Mouse (Mus musculus): Measurements from ENCODE around the gene Ube2v1. TPM values are rescaled to one million over a fixed set of nuclear protein-coding genes. Genes with fewer than 3 reads are reported as not detected.

Ube2v1 gene
- polyA plus RNA-seq, 1 experiment from 2014 or later, result 259 TPM

DNA sequence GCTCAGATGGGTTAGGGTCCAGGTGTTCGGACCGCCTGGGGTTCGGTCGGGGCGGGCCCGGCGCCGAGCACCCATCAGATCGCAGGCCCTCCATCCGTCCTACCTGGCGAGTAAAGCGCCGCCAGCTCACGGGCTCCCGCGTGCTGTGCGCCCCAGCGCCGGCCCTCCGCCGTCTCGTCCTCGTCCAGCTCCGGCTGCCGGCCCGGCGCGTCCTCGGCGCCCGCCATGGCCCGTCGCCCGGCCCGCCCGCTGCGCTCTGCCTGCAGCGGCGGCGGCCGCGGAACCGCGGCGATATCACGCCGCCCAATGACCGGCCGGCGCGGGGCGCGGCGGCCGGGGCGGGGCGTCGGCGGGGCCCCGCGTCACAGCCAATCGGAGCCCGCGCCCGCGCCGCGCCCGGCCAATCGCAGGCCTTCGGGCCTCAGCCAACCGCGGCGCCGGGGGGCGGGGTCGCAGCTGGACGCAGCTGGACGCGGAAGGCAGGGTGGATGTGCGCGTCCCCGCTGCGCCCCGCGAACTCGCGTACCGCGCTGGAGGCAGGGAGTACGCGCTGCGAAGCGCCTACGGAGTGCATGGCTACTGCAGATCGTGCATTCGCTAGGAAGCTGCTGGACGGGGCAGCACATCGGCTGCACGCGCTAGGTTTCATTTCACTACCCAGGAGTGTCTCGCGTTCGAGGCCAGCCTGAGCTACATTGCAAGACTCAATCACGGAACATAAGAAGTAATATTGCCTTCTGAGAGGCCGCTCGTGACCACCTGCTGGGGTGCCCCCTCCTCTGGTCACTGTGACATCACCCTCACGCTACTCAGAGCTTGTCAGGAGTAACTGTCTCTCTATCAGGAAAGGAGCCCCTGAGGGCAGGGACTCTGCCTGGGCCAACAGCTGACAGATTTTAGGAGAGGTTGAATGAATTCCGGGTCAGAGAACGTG is 29.6 kb upstream of the Ube2v1 start, which contains the start of gene Gm20431:
TSS of gene Gm20431 (minus strand) at position 227 of the 934 bp plus-strand sequence.
- 2% methylated on average over 101 of the region's 110 CpGs for WGBS (ENCODE audit: insufficient replicate concordance)
- Histone ChIP-seq H3K9ac (peak within 1 kb of the TSS; percentile 95), H3K27me3 (replicated peaks) (peaks cover 12% of the 10 kb centered on the region), H3K4me2 (peak within 1 kb of the TSS; percentile 98), H3K27ac (peak within 1 kb of the TSS; percentile 83), H3K4me3 (peak within 1 kb of the TSS; percentile 83), H3K4me1 (peaks cover 56% of the 10 kb centered on the region), H3K36me3 (peaks cover 7% of the 10 kb centered on the region; the same call in 1 of the 2 replicates), H3K9me3 (replicated peaks) (no peaks in the 10 kb centered on the region)
- ATAC-seq, result peak; percentile 95

DNA sequence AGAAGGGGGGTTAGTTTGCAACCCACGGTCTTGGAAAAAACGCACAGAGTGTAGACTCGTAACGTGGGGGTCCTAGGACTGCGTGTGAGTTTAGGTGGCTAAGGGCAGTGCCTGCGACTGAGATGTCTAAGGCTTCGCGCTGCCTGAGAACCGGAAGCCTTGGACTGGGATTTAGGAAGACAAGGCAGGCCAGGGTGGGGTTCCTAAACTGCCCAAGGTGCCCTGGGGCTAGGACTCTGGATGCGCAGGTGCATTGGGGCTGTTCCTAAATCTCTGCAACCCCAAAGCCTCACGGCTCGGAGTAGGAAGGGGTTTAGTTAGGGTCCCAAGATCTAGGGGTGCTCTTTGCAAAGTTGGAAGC is 28.7 kb upstream of the Ube2v1 start:
- H3K4me1 ChIP-seq, result peaks cover 61% of the 10 kb centered on the region
- H3K4me2 ChIP-seq, result peak overlapping the region; percentile 88
- H3K36me3 ChIP-seq, result peaks cover 7% of the 10 kb centered on the region; the same call in 1 of the 2 replicates
- no peak for ATAC-seq
- peaks cover 12% of the 10 kb centered on the region for H3K27me3 ChIP-seq (replicated peaks)
- 5% methylated on average over 12 of the region's 12 CpGs for WGBS (ENCODE audit: insufficient replicate concordance)
- no peaks in the 10 kb centered on the region for H3K9me3 ChIP-seq (replicated peaks)
- H3K27ac ChIP-seq, result peak overlapping the region; percentile 83; the same call in 1 of the 2 replicates
- peak overlapping the region; percentile 83 for H3K4me3 ChIP-seq
- peak overlapping the region; percentile 95 for H3K9ac ChIP-seq

DNA sequence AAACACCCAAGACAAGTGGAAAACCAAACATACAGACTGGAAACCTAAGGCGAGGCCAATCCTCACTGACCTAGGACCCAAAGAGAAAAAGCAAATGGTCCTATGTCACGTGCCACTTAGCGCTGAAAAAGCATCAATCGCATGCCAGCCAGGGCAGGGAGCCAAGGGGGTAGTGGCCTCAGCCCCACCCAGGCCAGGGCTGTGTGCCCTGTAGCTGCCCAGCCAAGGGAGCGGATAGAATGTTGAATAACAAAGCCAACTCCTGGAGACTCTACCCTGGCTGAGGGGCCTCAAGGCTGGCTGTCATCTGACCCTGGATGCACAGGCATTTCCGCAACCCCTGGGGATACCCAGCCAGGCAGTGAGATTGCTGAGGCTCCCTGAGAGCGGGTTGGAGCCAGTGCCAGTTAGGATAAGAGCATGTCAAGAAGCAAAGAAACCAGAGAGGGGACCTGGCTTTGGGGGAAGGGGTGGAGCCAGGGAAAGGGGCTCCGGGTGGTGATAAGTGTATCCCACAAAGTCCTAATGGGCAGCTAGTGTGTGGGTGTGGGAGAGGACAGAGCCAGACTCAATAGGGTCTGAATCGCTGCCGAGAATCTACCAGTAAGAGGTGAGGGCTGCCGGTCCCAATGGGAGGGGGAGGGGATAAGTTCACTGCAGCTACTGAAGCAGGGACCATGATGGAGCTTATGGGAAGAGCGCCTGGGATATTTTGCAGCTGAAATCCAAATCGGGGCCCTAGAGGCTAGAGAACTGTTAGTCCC is 28.1 kb upstream of the Ube2v1 start:
- H3K9me3 ChIP-seq (replicated peaks), result no peaks in the 10 kb centered on the region
- H3K4me3 ChIP-seq, result peak overlapping the region; percentile 83
- 36% methylated on average over 13 of the region's 13 CpGs for WGBS (ENCODE audit: insufficient replicate concordance)
- no peak for ATAC-seq
- peaks cover 12% of the 10 kb centered on the region for H3K27me3 ChIP-seq (replicated peaks)
- H3K4me1 ChIP-seq, result peaks cover 61% of the 10 kb centered on the region
- H3K27ac ChIP-seq, result peak overlapping the region; percentile 83; the same call in 1 of the 2 replicates
- peaks cover 9% of the 10 kb centered on the region; the same call in 1 of the 2 replicates for H3K36me3 ChIP-seq
- H3K9ac ChIP-seq, result peak overlapping the region; percentile 95
- H3K4me2 ChIP-seq, result peak overlapping the region; percentile 88

DNA sequence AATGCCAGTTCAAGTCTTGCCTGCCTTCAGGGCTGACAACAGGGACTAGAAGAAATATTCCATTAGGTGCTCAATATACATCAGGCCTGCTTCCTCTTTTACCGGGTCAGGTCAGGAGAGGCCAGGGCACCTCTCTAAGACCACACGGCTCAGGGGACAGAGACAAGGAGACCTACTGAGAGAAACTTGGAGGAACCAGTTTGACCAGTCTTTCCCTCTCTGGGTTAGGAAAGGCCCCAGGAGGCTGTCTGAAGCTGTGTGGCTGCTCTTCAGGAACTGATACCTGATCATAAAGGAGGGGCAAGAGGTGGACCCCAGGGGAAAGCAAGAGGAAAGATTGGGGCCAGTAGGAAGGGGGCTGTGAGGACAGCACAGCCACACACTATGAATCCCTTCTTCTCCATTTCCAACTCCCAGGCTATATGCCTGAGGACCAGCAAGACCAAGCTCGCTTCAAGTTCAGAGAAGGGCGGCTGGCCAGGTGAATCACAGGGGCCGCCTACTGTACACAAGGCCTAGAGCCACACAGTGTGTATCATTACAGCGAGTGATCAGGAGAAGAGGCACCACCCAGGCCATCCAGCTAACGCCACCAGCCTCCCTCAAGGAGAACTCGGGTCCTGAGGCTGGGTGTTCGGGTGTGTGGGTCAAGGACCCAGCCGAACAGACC is 27.4 kb upstream of the Ube2v1 start:
- H3K4me2 ChIP-seq, result peak overlapping the region; percentile 88
- H3K9me3 ChIP-seq (replicated peaks), result no peaks in the 10 kb centered on the region
- peak overlapping the region; percentile 83 for H3K4me3 ChIP-seq
- H3K4me1 ChIP-seq, result peaks cover 61% of the 10 kb centered on the region
- peaks cover 17% of the 10 kb centered on the region for H3K36me3 ChIP-seq
- H3K27me3 ChIP-seq (replicated peaks), result peaks cover 8% of the 10 kb centered on the region
- 66% methylated on average over 10 of the region's 10 CpGs for WGBS (ENCODE audit: insufficient replicate concordance)
- no peak for ATAC-seq
- H3K9ac ChIP-seq, result peak overlapping the region; percentile 24; the same call in 1 of the 2 replicates
- peak overlapping the region; percentile 11; the same call in 1 of the 2 replicates for H3K27ac ChIP-seq

DNA sequence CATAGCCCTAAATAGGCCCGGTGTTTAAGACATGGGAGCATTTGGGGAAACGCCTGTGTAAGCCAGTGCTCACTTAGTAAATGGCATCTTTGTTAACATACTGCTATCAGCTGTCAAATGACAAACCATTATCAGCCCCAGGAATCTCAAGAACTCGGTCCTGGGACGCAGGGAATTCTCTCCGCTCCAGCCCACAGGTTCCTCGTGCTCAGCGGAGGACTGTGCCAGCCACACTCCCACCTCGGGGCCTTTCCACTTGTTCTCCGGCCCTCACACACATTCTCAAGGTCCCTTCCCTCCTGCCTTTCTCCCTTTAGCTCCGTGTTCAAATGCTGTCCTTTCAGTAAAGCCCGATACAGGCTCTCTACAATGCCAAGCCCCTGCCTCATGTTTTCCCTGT is 26.8 kb upstream of the Ube2v1 start:
- Histone ChIP-seq H3K4me2 (peak overlapping the region; percentile 88; the same call in 1 of the 2 replicates), H3K27ac (no peak overlapping the region), H3K9ac (no peak overlapping the region), H3K27me3 (replicated peaks) (peaks cover 8% of the 10 kb centered on the region), H3K36me3 (peaks cover 23% of the 10 kb centered on the region), H3K4me1 (peaks cover 61% of the 10 kb centered on the region), H3K9me3 (replicated peaks) (no peaks in the 10 kb centered on the region), H3K4me3 (no peak overlapping the region)
- ATAC-seq, result no peak
- WGBS (ENCODE audit: insufficient replicate concordance), result 68% methylated on average over 11 of the region's 11 CpGs

DNA sequence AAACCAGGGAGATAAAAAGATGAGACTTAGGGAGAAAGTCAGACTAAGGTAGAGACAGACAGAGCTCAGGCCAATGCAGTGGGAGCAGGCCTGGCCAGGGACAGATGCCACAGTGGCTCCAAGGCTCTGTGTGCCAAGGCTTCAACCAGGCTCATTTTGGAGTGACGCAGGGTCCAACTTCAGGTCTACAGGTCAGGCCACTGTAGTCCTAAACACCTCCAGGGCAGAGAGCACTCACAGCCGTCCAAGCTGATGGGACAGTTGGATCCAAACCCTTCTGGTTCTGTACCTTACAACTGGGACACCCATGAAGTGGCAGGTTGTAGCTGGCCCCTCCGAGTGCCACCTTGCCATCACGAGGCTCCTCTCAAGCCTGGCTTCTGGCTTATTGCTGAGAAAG is 26.1 kb upstream of the Ube2v1 start:
- no peak for ATAC-seq
- H3K9me3 ChIP-seq (replicated peaks), result no peaks in the 10 kb centered on the region
- peaks cover 30% of the 10 kb centered on the region for H3K36me3 ChIP-seq
- H3K4me1 ChIP-seq, result peaks cover 66% of the 10 kb centered on the region
- H3K9ac ChIP-seq, result no peak overlapping the region
- no peak overlapping the region for H3K4me3 ChIP-seq
- H3K27ac ChIP-seq, result no peak overlapping the region; the same call in 1 of the 2 replicates
- peaks cover 8% of the 10 kb centered on the region for H3K27me3 ChIP-seq (replicated peaks)
- WGBS (ENCODE audit: insufficient replicate concordance), result 74% methylated on average over 4 of the region's 4 CpGs
- H3K4me2 ChIP-seq, result no peak overlapping the region

DNA sequence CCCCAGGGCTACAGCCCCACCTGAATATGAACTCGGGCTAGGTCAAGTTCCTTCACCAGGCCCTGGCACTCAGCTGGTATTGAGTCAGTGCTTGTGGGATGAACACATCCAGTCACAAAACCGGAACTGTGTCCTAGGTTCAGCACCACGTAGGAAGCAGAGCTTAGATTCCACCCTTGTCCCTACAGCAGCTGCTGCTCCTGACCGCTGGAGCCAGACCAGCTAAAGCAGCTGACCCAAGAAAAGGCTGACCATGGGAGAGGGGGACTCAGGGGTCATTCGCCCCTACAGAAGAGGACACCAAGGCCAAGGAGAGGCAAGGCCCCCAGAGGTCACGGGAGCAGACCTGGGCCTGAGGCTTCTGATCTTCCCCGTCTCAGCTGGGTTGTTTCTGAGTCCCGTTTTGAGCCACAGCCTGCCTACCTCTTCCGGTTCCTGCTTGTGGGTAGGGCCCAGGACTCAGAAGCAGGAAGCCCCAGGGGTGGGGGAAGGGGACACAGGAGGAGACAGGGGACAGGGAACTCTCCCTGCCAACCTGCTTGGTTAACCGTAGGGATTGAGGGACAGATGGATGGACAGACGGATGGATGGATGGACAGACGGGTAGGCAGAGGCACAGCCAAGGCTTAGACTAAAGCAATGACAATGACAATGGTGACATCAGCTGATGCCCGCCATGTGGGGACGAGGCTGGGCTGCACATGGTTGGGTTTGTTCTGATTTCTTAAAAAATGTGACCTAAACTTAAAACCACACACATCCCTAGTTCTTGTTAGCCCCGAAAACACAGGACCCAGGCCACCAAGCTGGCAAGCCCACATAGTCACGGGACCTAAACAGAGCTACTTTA is 25.0 kb upstream of the Ube2v1 start:
- peaks cover 61% of the 10 kb centered on the region for H3K4me1 ChIP-seq
- H3K27me3 ChIP-seq (replicated peaks), result peaks cover 9% of the 10 kb centered on the region; the same call in 1 of the 2 replicates
- no peaks in the 10 kb centered on the region for H3K9me3 ChIP-seq (replicated peaks)
- H3K36me3 ChIP-seq, result peaks cover 41% of the 10 kb centered on the region
- WGBS (ENCODE audit: insufficient replicate concordance), result 45% methylated on average over 16 of the region's 16 CpGs
- peak overlapping the region; percentile 38 for H3K4me2 ChIP-seq
- H3K9ac ChIP-seq, result peak overlapping the region; percentile 39; the same call in 1 of the 2 replicates
- H3K4me3 ChIP-seq, result peak overlapping the region; percentile 16; the same call in 1 of the 2 replicates
- ATAC-seq, result no peak
- H3K27ac ChIP-seq, result peak overlapping the region; percentile 74

DNA sequence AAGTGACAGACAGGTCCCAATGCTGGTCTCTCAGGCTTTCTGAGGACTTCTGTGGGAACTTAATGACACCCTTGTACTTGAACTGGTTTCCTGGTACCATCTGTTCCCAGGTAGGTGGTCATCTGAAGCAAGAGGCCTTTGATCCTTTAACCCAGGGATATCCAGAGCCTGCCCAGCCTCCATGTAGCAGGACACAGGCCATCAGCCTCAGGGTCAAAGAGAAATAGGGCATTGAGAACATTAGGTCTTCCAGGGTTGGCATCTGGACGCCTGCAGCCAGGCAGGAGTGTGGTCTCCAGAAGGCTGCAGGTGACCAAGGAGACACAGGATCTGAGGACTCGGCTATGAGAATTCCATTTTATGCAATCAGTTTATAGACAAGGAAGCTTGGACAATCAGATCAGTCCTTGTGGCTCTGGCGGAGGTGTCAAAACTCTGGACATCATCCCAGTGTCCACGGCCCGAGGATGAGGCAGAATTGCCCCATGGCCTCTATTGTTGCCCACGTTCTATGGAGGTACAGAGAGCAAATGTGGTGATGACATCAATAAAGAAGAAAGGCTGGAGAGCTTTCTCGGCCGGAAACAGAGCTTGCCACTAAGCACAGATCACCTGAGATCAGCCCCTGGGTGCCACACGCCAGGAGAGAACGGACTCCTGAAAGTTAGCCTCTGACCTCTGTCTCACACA is 23.2 kb upstream of the Ube2v1 start:
- H3K36me3 ChIP-seq, result peaks cover 53% of the 10 kb centered on the region
- WGBS (ENCODE audit: insufficient replicate concordance), result 86% methylated on average over 10 of the region's 10 CpGs

DNA sequence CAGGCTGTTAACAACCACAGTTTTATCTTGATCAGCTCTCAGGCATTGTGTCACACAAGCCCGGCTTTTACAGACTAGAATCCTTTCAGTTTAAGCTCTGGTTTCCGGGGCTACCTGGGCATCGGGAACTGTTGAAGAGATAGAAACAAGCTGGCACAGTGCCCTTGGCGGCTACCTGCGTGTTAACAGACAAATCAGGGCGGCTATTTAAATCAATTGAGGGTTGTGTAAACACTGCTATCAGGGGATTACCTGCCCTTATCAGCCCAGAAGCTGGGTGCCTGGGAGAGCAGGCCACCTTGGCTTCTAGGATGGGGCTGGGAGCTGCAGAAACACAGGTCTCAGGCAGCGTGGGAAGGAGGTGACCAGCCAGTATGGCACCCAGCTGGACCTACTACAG is 20.8 kb upstream of the Ube2v1 start:
- WGBS (ENCODE audit: insufficient replicate concordance), result 63% methylated on average over 7 of the region's 7 CpGs
- ATAC-seq, result no peak

More for the DNA sequence above, 23.2 kb upstream of the Ube2v1 start:
- H3K4me1 ChIP-seq, result peaks cover 49% of the 10 kb centered on the region
- no peak overlapping the region for H3K27ac ChIP-seq
- no peaks in the 10 kb centered on the region for H3K9me3 ChIP-seq (replicated peaks)
- no peak for ATAC-seq
- no peak overlapping the region for H3K4me3 ChIP-seq
- no peak overlapping the region for H3K4me2 ChIP-seq
- peaks cover 9% of the 10 kb centered on the region; the same call in 1 of the 2 replicates for H3K27me3 ChIP-seq (replicated peaks)
- no peak overlapping the region for H3K9ac ChIP-seq

DNA sequence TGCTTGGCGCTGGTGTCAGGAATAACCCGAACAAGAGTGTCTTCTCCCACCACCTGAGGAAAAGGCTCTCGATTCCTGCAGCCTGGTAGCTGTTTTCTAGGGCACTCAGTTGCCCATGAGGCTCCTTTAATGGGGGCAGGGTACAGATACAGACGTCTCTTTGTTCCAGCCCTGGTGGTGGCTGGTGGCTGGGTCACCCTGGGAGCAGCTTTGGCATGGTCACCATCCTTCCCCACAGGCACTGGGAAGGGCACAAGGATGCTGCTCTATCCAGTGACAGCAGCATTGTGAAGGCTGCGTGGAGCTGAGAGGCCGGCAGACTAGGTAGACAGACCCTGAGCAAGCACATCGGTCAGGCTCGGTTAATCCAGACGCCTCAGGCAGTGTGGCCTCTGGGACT is 19.7 kb upstream of the Ube2v1 start:
- 0 out of 2 replicates have a peak, but pooled peaks cover 9% of the 10 kb centered on the region for H3K27me3 ChIP-seq (replicated peaks)
- no peak overlapping the region for H3K4me3 ChIP-seq
- no peak overlapping the region for H3K9ac ChIP-seq
- peaks cover 15% of the 10 kb centered on the region for H3K4me1 ChIP-seq
- no peak overlapping the region for H3K27ac ChIP-seq
- no peak for ATAC-seq
- 86% methylated on average over 9 of the region's 9 CpGs for WGBS (ENCODE audit: insufficient replicate concordance)
- H3K36me3 ChIP-seq, result peaks cover 76% of the 10 kb centered on the region
- no peaks in the 10 kb centered on the region for H3K9me3 ChIP-seq (replicated peaks)
- H3K4me2 ChIP-seq, result no peak overlapping the region

More for the DNA sequence above, 20.8 kb upstream of the Ube2v1 start:
- peaks cover 71% of the 10 kb centered on the region for H3K36me3 ChIP-seq
- H3K4me2 ChIP-seq, result no peak overlapping the region
- 0 out of 2 replicates have a peak, but pooled peaks cover 9% of the 10 kb centered on the region for H3K27me3 ChIP-seq (replicated peaks)
- no peak overlapping the region for H3K27ac ChIP-seq
- no peaks in the 10 kb centered on the region for H3K9me3 ChIP-seq (replicated peaks)
- no peak overlapping the region for H3K9ac ChIP-seq
- H3K4me1 ChIP-seq, result peaks cover 26% of the 10 kb centered on the region
- no peak overlapping the region for H3K4me3 ChIP-seq

Data from liver, embryonic 12.5 days (tissue).